Mouse (Mus musculus): ENCODE data around the gene Mapkapk3.

Mapkapk3 gene

GRCm38 (mm10) chr9:107288711-107289110 is 966 bp downstream of the Mapkapk3 start:
- peak; percentile 70 for DNase-seq (ENCODE audit: low spot score)

DNA sequence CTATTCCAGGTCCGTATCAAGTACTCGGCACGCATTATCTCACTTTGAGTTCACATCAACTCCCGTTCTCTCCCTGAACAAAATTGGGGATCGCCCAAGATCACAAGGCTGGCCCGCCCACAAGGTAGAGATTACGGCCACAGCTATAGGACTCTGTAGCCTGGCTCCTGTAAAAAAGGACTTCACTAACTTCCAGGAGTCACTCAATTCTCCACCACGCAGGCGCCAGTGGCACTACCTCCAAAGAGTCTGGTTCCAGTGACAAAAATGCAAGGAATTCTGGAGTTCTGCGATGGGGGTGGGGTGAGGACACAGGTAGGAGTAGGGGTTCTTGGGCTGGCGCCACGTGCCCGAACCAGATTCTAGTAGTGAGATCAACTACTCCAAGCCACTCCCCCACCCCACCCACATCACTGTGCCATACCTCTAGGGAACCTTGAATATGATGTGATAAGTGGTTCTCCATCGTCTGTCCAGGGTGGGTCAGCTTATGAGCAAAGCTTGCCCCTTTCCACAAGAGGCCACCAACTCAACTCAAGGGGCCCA is 1.5 kb downstream of the Mapkapk3 start:
- DNase-seq (ENCODE audit: low spot score) = no peak

DNA sequence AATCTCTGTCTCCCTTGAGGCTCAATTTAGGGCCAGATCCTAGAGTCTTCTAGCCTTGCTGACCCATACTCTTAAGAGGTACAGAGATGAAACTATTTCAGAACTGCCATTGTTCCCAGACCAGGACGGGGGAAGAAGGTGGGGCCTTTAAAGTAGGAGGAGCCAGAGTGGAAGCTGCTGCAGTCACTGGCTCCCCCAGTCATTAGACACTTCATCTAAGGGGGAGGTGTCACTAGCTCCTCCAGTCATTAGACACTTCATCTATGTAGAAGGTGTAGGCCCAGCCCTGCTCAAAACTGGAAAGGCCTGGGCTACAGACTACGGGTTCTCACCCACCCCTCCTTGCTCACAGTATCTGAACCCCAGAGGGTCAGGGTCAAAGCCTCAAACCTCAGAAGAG is 2.4 kb downstream of the Mapkapk3 start:
- no peak for DNase-seq (ENCODE audit: low spot score)

- DNase-seq (ENCODE audit: low spot score) = peak; percentile 78
Measured at GRCm38 (mm10) chr9:107285009-107285408, 4.7 kb downstream of the Mapkapk3 start.

GRCm38 (mm10) chr9:107282951-107283350 is 6.7 kb downstream of the Mapkapk3 start:
- DNase-seq (ENCODE audit: low spot score) = no peak

- no peak for DNase-seq (ENCODE audit: low spot score)
Measured at GRCm38 (mm10) chr9:107281241-107281987, 8.3 kb downstream of the Mapkapk3 start.

DNA sequence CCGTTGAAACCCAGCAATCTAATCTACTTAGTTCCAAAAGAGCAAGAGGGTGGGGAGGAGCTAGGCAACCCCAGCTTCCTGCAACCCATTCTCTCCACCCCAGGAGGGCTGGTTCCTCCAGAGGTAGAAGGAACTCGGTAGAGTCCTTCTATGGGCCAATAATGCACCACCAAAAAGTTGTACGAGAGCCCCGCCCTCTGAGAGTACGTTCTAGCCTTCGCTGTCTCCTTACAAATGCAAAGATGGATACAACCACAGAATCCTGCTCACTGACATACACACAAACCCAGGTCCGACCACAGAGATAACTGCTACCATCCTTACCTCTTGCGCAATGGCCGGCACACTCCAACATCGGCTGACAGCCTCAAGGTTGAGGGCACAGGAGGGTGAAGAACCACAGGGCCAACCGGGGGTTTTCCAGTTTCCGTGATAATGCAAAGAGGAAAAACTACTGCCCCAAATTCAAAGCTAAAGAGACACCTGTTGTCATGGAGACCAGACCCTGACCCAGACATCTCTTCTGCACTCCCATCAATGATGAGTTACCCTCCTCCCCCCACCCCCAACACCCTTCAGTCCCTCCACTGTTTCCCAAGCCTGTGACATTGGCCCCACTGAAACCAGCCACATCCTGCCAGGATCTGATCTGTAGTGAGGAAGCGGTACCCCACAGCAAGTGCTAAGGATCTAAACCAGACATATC is 9.2 kb downstream of the Mapkapk3 start:
- no peak for DNase-seq (ENCODE audit: low spot score)

DNA sequence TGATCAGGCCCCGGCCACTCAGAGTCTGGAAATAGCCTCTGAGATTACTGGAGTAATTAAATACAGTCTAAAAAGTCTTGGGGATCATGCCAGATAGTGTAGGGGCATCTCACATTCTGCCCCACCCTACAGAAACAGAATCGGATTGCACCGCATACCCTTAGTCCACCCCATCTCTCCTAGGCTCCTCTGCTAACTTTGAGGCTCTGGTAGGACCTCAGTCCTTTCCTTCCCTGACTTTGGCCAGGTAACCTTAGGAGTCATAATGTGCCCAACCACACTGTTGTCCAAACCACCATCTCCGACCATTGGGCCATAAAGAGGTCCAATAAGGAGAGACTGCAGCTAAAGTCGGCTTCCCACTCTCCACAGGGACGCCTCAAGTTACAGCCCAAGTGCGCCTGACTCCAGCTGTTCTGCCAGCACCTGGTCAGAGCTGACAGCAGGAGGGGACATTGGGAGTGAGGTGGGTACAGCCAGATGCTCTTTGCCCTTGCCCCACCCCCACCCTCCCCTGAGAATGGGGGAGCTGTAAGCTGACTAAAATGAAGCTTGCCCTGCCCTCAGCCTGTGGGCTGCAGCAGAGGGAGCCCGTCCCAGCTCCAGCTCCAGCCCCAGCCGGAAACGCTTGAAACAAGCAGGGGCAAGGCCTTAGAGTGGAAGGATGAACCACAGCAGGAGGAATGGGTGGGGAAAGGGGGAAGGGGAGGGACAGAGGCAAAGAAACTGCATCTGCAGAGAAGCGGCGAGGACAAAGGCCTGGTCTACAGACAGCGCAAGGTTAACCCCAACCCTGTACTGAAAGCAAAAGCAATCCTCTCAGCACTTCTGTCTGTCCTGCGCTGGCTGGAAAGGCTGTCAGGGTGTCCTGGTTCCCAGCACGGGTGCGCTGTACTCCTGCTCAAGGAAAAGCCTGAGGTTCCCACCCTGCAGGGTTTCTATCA is 10.0 kb downstream of the Mapkapk3 start:
- peak; percentile 63 for DNase-seq (ENCODE audit: low spot score)

DNA sequence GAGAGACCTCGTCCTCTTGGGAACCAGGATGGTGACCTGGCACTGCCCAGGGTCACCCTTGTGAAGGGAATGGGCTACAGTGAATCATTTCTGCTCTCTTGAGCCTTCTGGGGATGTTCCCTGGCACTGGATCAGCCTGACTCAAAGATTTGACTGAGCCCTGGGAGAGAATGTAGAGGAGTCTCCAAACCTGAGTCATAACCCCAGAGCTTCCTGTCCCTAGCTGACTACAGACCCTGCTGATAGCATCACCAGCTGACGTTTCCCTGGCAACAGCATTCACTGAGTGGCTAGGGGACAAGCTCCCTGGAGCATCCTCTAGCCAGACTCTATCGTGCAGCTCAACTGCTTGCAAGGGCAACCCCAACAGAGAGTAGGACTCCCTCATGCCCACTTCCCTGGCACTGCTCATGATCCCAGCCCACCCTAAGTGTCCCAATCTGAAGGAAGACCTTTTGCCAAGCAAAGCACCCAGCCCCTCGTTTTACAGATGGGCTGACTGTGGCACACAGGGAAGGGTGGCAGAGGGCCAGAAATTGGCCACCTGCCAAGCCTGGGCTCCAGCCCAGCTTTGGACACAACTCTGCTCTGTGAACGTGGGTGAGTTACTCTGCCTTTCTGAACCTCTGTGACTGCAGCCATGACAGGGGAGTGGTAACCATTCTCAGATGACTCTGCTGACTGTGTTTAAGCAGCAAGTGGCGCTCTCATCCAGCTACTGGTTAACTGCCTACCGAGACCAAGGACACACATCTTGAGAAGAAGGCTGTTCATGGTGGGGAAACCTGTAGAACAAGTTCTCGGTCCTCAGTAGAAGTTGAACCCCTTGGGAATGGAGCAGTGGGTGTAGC is 10.9 kb downstream of the Mapkapk3 start:
- DNase-seq (ENCODE audit: low spot score) = peak; percentile 72

- DNase-seq (ENCODE audit: low spot score) = no peak
Measured at GRCm38 (mm10) chr9:107278126-107278525, 11.6 kb downstream of the Mapkapk3 start.

DNA sequence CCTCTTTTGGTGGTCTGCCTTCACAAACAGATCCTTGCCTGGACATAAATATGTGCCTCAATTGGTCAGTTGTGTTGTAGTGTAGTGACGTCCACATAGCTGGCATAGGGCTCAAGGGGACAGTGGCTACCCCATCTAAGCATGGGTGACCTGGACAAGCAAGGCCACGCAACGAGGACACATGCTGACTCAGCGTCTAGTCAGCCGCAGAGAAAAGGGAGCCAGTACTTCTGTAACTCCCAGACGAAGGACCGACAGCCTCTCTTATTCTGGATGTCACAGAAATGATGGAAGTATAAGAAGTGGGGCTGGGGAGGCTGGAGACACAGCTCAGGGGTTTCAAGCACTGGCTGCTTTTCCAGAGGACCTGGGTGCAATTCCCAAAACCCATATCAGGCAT is 12.1 kb downstream of the Mapkapk3 start:
- DNase-seq (ENCODE audit: low spot score) = no peak

GRCm38 (mm10) chr9:107275710-107276109 is 14.0 kb downstream of the Mapkapk3 start:
- DNase-seq (ENCODE audit: low spot score) = no peak

- no peak for DNase-seq (ENCODE audit: low spot score)
Measured at GRCm38 (mm10) chr9:107274751-107275150, 14.9 kb downstream of the Mapkapk3 start.

DNA sequence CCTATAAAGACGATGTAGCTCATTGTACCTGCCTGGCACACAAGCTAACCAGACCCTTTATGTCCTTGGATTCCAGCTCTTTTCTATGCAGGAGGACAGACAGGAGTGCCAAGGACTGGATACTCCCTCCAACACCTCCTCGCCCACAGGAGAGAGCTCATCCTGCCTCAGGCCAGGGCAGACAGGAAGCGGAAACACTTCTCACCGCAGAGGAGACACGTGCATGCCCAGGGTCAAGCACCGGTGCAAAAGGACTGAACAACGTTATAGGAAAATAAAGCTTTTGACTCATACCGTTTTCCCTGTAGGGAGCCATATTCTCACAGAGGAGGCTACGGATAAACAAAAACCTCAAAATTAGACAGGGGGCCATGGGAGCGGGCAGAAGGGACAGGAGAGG is 16.5 kb downstream of the Mapkapk3 start:
- no peak for DNase-seq (ENCODE audit: low spot score)

DNA sequence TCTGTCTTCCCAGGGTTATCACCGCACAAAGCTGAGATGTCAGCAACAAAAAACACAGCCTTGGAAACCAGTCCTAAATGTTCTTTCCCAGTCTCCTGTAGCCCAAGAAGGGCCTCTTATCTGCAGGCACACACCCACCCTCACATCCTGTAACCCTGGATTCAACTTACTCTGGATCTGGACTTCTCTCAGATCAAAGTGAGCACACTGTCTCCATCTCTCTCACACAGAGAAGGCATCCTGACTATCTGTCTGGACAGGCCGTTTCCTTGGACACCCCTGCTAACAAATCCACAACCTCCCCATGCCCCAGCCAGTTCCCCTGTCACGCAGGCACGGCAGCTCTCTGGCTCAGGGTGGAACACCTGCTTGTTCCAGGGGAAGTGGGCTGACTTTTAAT is 17.4 kb downstream of the Mapkapk3 start:
- DNase-seq (ENCODE audit: low spot score) = no peak

- no peak for DNase-seq (ENCODE audit: low spot score)
Measured at GRCm38 (mm10) chr9:107271177-107271938, 18.3 kb downstream of the Mapkapk3 start.

- DNase-seq (ENCODE audit: low spot score) = no peak
Measured at GRCm38 (mm10) chr9:107269772-107270171, 19.9 kb downstream of the Mapkapk3 start.

GRCm38 (mm10) chr9:107267721-107268402 is 21.8 kb downstream of the Mapkapk3 start:
- DNase-seq (ENCODE audit: low spot score) = no peak

- DNase-seq (ENCODE audit: low spot score) = no peak
Measured at GRCm38 (mm10) chr9:107267028-107267427, 22.6 kb downstream of the Mapkapk3 start.

GRCm38 (mm10) chr9:107264731-107265130 is 24.9 kb downstream of the Mapkapk3 start:
- no peak for DNase-seq (ENCODE audit: low spot score)
